Mouse (Mus musculus) MEL (cell line): ENCODE measurements at regions not wholly inside any gene's neighbourhood (a gene's known extent, or its start where the extent isn't known, plus 50 kb on each side); places are given as distances from the start of the nearest gene placed in this dataset.

Experiments
- DNase-seq: peaks from one replicate; pipeline ENCODE4 v3.0.0; 2011; ENCODE audit warnings: low read depth, low spot score
- H3K27ac ChIP-seq: 2 replicates; pipeline ENCODE4 v1.5.1; 2012; ENCODE audit warnings: low read depth, mild to moderate bottlenecking, control low read depth, low read length, moderate library complexity; ENCODE audit not compliant: control insufficient read depth
- H3K27me3 ChIP-seq, 2 experiments: fragments of 150-350 bp in 1 of 2; sonication (generic) in 1 of 2; 2 replicates each; pipeline ENCODE4 v1.6.1; 2012; ENCODE audit warnings: low read length in 2 of 2, mild to moderate bottlenecking in 2 of 2, improper control_type of control experiment in 1 of 2, moderate library complexity in 1 of 2; ENCODE audit not compliant: insufficient read depth in 2 of 2, control insufficient read depth in 1 of 2
- H3K36me3 ChIP-seq, 2 experiments: 2 replicates each; pipeline ENCODE4 v1.6.1; 2012 to 2014; ENCODE audit warnings: low read length in 2 of 2, improper control_type of control experiment in 1 of 2, inconsistent platforms in 1 of 2, mild to moderate bottlenecking in 1 of 2; ENCODE audit not compliant: insufficient read depth in 2 of 2, control insufficient read depth in 1 of 2
- H3K4me1 ChIP-seq, 2 experiments: fragments of 150-350 bp in 1 of 2; sonication (generic) in 1 of 2; 2 replicates each; pipeline ENCODE4 v1.6.1; 2012; ENCODE audit warnings: low read length in 2 of 2, improper control_type of control experiment in 1 of 2, mild to moderate bottlenecking in 1 of 2; ENCODE audit not compliant: insufficient read depth in 2 of 2, control insufficient read depth in 1 of 2
- H3K4me3 ChIP-seq, 2 experiments: fragments of 150-350 bp in 1 of 2; sonication (generic) in 1 of 2; 2 replicates each; pipeline ENCODE4 v1.5.1; 2012; ENCODE audit warnings: low read depth in 2 of 2, low read length in 2 of 2, mild to moderate bottlenecking in 2 of 2, moderate library complexity in 2 of 2, control low read depth in 1 of 2, improper control_type of control experiment in 1 of 2; ENCODE audit not compliant: control insufficient read depth in 1 of 2, insufficient read depth in 1 of 2
- H3K79me2 ChIP-seq: 2 replicates; pipeline ENCODE4 v1.6.1; 2012; ENCODE audit warnings: mild to moderate bottlenecking, low read length, moderate library complexity; ENCODE audit not compliant: control insufficient read depth, poor library complexity, insufficient read depth
- H3K9ac ChIP-seq: 2 replicates; pipeline ENCODE4 v1.6.1; 2012; ENCODE audit warnings: low read depth, mild to moderate bottlenecking, control low read depth, low read length, moderate library complexity; ENCODE audit not compliant: control insufficient read depth, poor library complexity, severe bottlenecking
- H3K9me3 ChIP-seq: fragments of 150-350 bp; sonication (generic); replicated peaks from 2 replicates; pipeline ENCODE4 v1.6.1; 2012; ENCODE audit warnings: mild to moderate bottlenecking, low read length, improper control_type of control experiment, moderate library complexity; ENCODE audit not compliant: insufficient read depth
- CHD1 ChIP-seq: IDR thresholded peaks from 2 replicates; pipeline ENCODE4 v1.6.1; 2012; ENCODE audit warnings: low read depth, mild to moderate bottlenecking, inconsistent platforms, low read length, improper control_type of control experiment
- CHD2 ChIP-seq: IDR thresholded peaks from 2 replicates; pipeline ENCODE4 v1.6.1; 2011; ENCODE audit warnings: low read length, improper control_type of control experiment
- GABPA ChIP-seq: IDR thresholded peaks from 2 replicates; pipeline ENCODE4 v1.6.1; 2012; ENCODE audit warnings: low read depth, mild to moderate bottlenecking, inconsistent platforms, low read length, improper control_type of control experiment, moderate library complexity
- GATA1 ChIP-seq: IDR thresholded peaks from 2 replicates; pipeline ENCODE4 v1.6.1; 2011; ENCODE audit warnings: low read depth, low read length, improper control_type of control experiment
- HCFC1 ChIP-seq: IDR thresholded peaks from 2 replicates; pipeline ENCODE4 v1.6.1; 2012; ENCODE audit warnings: low read depth, mild to moderate bottlenecking, inconsistent platforms, low read length, improper control_type of control experiment, moderate library complexity
- JUND ChIP-seq: IDR thresholded peaks from 2 replicates; pipeline ENCODE4 v1.6.1; 2011; ENCODE audit warnings: low read depth, mild to moderate bottlenecking, improper control_type of control experiment, low read length
- KAT2A ChIP-seq: conservative IDR thresholded peaks from 2 replicates; pipeline ENCODE4 v1.6.1; 2012; ENCODE audit warnings: low read depth, low read length, improper control_type of control experiment, inconsistent platforms
- MAFK ChIP-seq: IDR thresholded peaks from 2 replicates; pipeline ENCODE4 v1.6.1; 2011; ENCODE audit warnings: low read depth, mild to moderate bottlenecking, low read length, improper control_type of control experiment, borderline replicate concordance
- MAZ ChIP-seq: IDR thresholded peaks from 2 replicates; pipeline ENCODE4 v1.6.1; 2012; ENCODE audit warnings: low read depth, mild to moderate bottlenecking, inconsistent platforms, low read length, improper control_type of control experiment
- MYC ChIP-seq: IDR thresholded peaks from 2 replicates; pipeline ENCODE4 v1.6.1; 2011; ENCODE audit warnings: low read depth, mild to moderate bottlenecking, low read length, improper control_type of control experiment, moderate library complexity
- POLR2A ChIP-seq, 2 experiments: IDR thresholded peaks; 2 replicates each; pipeline ENCODE4 v1.6.1; 2011 to 2012; ENCODE audit warnings: low read length in 2 of 2, mild to moderate bottlenecking in 2 of 2, control low read depth in 1 of 2, improper control_type of control experiment in 1 of 2, low read depth in 1 of 2, moderate library complexity in 1 of 2; ENCODE audit not compliant: control insufficient read depth in 1 of 2, insufficient read depth in 1 of 2, poor library complexity in 1 of 2
- TAL1 ChIP-seq: IDR thresholded peaks from 2 replicates; pipeline ENCODE4 v1.6.1; 2012; ENCODE audit warnings: mild to moderate bottlenecking, inconsistent platforms, low read length, moderate library complexity, mixed read lengths
- UBTF ChIP-seq: IDR thresholded peaks from 2 replicates; pipeline ENCODE4 v1.6.1; 2012; ENCODE audit warnings: low read depth, mild to moderate bottlenecking, inconsistent platforms, low read length, improper control_type of control experiment, moderate library complexity, borderline replicate concordance; ENCODE audit not compliant: insufficient read depth
- USF1 ChIP-seq: IDR thresholded peaks from 2 replicates; pipeline ENCODE4 v1.6.1; 2014; ENCODE audit warnings: low read depth, mild to moderate bottlenecking, inconsistent platforms, low read length, improper control_type of control experiment, moderate library complexity

DNA sequence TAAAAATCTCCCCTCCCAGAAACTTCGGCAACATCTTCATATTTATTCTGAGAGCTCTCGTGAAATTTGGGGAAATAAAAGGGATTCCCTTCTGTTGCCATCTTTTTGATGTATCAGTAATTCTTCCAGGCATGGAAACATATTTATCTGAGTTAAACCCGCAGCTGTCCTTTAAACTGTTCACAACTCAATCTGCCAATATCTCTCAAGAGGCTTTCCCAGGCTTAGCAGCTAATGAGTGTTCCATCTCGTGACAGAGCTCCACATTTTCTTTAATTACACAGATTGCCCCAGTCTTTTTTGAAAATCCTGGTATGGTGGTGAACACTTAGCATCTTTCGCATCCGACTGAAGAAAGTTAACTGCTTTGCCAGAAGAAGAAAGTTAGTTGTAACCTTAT, 149.5 kb downstream of the Anxa1 start:
- Histone ChIP-seq H3K4me1 (no peaks in the 10 kb centered on the region), H3K27ac (no peak overlapping the region), H3K9me3 (no peaks in the 10 kb centered on the region), H3K4me3 (no peak overlapping the region), H3K79me2 (no peaks in the 10 kb centered on the region), H3K9ac (no peak overlapping the region), H3K36me3 (no peaks in the 10 kb centered on the region), H3K27me3 (no peaks in the 10 kb centered on the region)
- no peak for DNase-seq
- TF ChIP-seq JUND (no peak), KAT2A (no peak), GABPA (no peak)

GRCm38 (mm10) chr19:20240471-20240870, 150.3 kb downstream of the Anxa1 start:
- no peaks in the 10 kb centered on the region for H3K27me3 ChIP-seq
- no peaks in the 10 kb centered on the region for H3K36me3 ChIP-seq
- H3K79me2 ChIP-seq: no peaks in the 10 kb centered on the region
- H3K4me1 ChIP-seq: no peaks in the 10 kb centered on the region
- no peaks in the 10 kb centered on the region for H3K9me3 ChIP-seq
- TF ChIP-seq USF1 (no peak), HCFC1 (no peak), TAL1 (no peak), GABPA (no peak), GATA1 (no peak), JUND (no peak), CHD1 (no peak), CHD2 (no peak), MAZ (no peak), UBTF (no peak), POLR2A (IDR thresholded peaks at IDR 0.05; ENCODE audit: control insufficient read depth in 1 of 2, insufficient read depth in 1 of 2, low read depth in 1 of 2, low read length in 2 of 2, poor library complexity in 1 of 2) (no peak), MYC (no peak)
- no peak overlapping the region for H3K4me3 ChIP-seq
- no peak for DNase-seq
- no peak overlapping the region for H3K27ac ChIP-seq
- H3K9ac ChIP-seq: no peak overlapping the region

DNA sequence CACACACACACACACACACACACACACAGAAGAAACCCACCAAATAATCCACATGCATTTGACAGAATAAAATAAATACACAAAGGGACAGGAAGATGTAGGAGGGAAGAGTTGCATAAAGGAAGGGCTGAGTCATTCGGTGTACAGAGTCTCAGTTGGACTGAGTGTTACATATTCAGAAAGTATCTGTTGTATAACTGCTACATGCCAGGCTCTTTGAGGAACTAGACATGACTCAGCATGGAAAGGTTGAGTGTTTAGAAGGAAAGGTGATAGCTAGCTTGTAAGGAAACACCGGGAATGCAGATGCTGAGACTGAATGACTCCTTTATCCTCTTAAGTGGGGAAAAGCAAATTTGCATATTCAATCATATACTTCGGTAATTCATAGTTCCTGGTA, 151.3 kb downstream of the Anxa1 start:
- no peaks in the 10 kb centered on the region for H3K27me3 ChIP-seq
- H3K4me3 ChIP-seq: no peak overlapping the region
- H3K9me3 ChIP-seq: no peaks in the 10 kb centered on the region
- H3K4me1 ChIP-seq: no peaks in the 10 kb centered on the region
- no peak for TF ChIP-seq MAFK
- peak; percentile 1 for DNase-seq
- no peak overlapping the region for H3K9ac ChIP-seq
- H3K79me2 ChIP-seq: no peaks in the 10 kb centered on the region
- no peaks in the 10 kb centered on the region for H3K36me3 ChIP-seq
- no peak overlapping the region for H3K27ac ChIP-seq
